Mouse (Mus musculus): ENCODE results near the gene Sgk2. TPM values are rescaled to one million over a fixed set of nuclear protein-coding genes. Genes with fewer than 3 reads are reported as not detected.

Sgk2 gene
- polyA plus RNA-seq, 1 experiment from 2014 or later = 5.8 TPM

DNA sequence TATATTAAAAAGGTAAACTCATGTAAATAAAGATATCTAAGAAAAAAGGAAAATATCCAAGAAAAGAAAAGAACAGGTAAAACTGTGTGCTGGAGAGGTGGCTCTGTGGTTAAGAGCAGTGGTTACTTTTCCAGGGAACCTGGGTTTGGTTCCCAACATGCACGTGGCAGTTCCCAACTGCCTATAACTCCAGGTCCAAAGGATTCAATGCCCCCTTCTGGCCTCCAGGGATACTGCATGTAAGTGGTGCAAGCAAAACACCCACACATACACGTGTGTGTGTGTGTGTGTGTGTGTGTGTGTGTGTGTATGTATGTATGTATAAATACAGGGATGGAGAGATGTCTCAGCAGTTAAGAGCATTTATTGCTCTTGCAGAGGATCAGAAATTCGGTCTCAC lies 12.6 kb downstream of the Sgk2 start:
- no peak for ATAC-seq (ENCODE audit: low read depth)
- 15% methylated on average over 3 of the region's 3 CpGs for WGBS (ENCODE audit: insufficient replicate concordance)
- H3K4me3 ChIP-seq (ENCODE audit: low read depth, low read length) = no peak overlapping the region
- H3K4me2 ChIP-seq (ENCODE audit: low read depth, low read length) = no peak overlapping the region
- H3K4me1 ChIP-seq (ENCODE audit: control insufficient read depth, low read depth, low read length) = no peaks in the 10 kb centered on the region
- H3K9me3 ChIP-seq (replicated peaks; ENCODE audit: control insufficient read depth, low read length) = no peaks in the 10 kb centered on the region
- no peaks in the 10 kb centered on the region for H3K27me3 ChIP-seq (ENCODE audit: control insufficient read depth, insufficient read depth, low read depth, low read length)
- H3K27ac ChIP-seq (ENCODE audit: low read length) = no peak overlapping the region
- H3K9ac ChIP-seq (ENCODE audit: low read depth, low read length) = no peak overlapping the region
- no peaks in the 10 kb centered on the region for H3K36me3 ChIP-seq (ENCODE audit: control insufficient read depth, insufficient read depth)

GRCm38 (mm10) chr2:163001071-163001470 lies 13.9 kb downstream of the Sgk2 start:
- no peak for ATAC-seq (ENCODE audit: low read depth)
- no peaks in the 10 kb centered on the region for H3K4me1 ChIP-seq (ENCODE audit: control insufficient read depth, low read depth, low read length)
- no peak overlapping the region for H3K9ac ChIP-seq (ENCODE audit: low read depth, low read length)
- no peak overlapping the region for H3K4me3 ChIP-seq (ENCODE audit: low read depth, low read length)
- no peaks in the 10 kb centered on the region for H3K27me3 ChIP-seq (ENCODE audit: control insufficient read depth, insufficient read depth, low read depth, low read length)
- no peak overlapping the region for H3K4me2 ChIP-seq (ENCODE audit: low read depth, low read length)
- 72% methylated on average over 1 of the region's 1 CpGs for WGBS (ENCODE audit: insufficient replicate concordance)
- no peaks in the 10 kb centered on the region for H3K9me3 ChIP-seq (replicated peaks; ENCODE audit: control insufficient read depth, low read length)
- H3K27ac ChIP-seq (ENCODE audit: low read length) = no peak overlapping the region
- no peaks in the 10 kb centered on the region for H3K36me3 ChIP-seq (ENCODE audit: control insufficient read depth, insufficient read depth)

GRCm38 (mm10) chr2:163007299-163007698 lies 20.2 kb downstream of the Sgk2 start:
- H3K27me3 ChIP-seq (ENCODE audit: control insufficient read depth, insufficient read depth, low read depth, low read length) = no peaks in the 10 kb centered on the region
- H3K9me3 ChIP-seq (replicated peaks; ENCODE audit: control insufficient read depth, low read length) = no peaks in the 10 kb centered on the region
- ATAC-seq (ENCODE audit: low read depth) = no peak
- H3K4me1 ChIP-seq (ENCODE audit: control insufficient read depth, low read depth, low read length) = no peaks in the 10 kb centered on the region
- H3K9ac ChIP-seq (ENCODE audit: low read depth, low read length) = no peak overlapping the region
- no peaks in the 10 kb centered on the region for H3K36me3 ChIP-seq (ENCODE audit: control insufficient read depth, insufficient read depth)
- H3K4me3 ChIP-seq (ENCODE audit: low read depth, low read length) = no peak overlapping the region
- WGBS (ENCODE audit: insufficient replicate concordance) = 51% methylated on average over 4 of the region's 4 CpGs
- no peak overlapping the region for H3K4me2 ChIP-seq (ENCODE audit: low read depth, low read length)
- H3K27ac ChIP-seq (ENCODE audit: low read length) = no peak overlapping the region

- Histone ChIP-seq H3K9me3 (replicated peaks; ENCODE audit: control insufficient read depth, low read length) (no peaks in the 10 kb centered on the region), H3K27ac (ENCODE audit: low read length) (peak within 1 kb of the TSS; percentile 59), H3K27me3 (ENCODE audit: control insufficient read depth, insufficient read depth, low read depth, low read length) (no peaks in the 10 kb centered on the region), H3K9ac (ENCODE audit: low read depth, low read length) (peak within 1 kb of the TSS; percentile 89), H3K4me3 (ENCODE audit: low read depth, low read length) (peak within 1 kb of the TSS; percentile 99), H3K36me3 (ENCODE audit: control insufficient read depth, insufficient read depth) (no peaks in the 10 kb centered on the region), H3K4me1 (ENCODE audit: control insufficient read depth, low read depth, low read length) (peaks cover 10% of the 10 kb centered on the region), H3K4me2 (ENCODE audit: low read depth, low read length) (peak within 1 kb of the TSS; percentile 74)
- WGBS (ENCODE audit: insufficient replicate concordance) = under 1% methylated on average over 57 of the region's 57 CpGs
- ATAC-seq (ENCODE audit: low read depth) = peak; percentile 98
Measured at GRCm38 (mm10) chr2:163016916-163017743, 30.0 kb downstream of the Sgk2 start, which contains the start of gene Ift52. Ift52 (plus strand) TSS chr2:163017354.

DNA sequence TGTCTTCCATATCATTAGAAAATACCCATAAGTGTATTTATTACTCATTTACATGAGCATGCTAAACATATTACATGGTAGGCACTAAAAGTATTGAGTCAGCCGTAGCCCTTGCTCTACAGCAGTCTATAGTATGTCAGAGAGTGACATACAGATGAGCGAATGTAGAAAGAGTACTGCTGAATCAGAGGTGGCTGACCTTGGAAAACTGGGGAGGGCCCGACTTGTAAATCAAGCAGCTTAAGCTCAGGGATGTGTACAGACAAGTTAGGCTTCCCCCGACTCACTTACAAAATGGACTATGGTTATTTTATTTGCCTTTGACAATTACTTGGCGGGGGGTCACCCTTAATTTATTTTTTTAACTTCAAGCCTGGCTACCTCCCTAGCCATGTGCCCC lies 44.2 kb downstream of the Sgk2 start:
- no peak overlapping the region for H3K9ac ChIP-seq (ENCODE audit: low read depth, low read length)
- H3K9me3 ChIP-seq (replicated peaks; ENCODE audit: control insufficient read depth, low read length) = no peaks in the 10 kb centered on the region
- no peak overlapping the region for H3K4me2 ChIP-seq (ENCODE audit: low read depth, low read length)
- H3K4me3 ChIP-seq (ENCODE audit: low read depth, low read length) = no peak overlapping the region
- ATAC-seq (ENCODE audit: low read depth) = no peak
- no peaks in the 10 kb centered on the region for H3K4me1 ChIP-seq (ENCODE audit: control insufficient read depth, low read depth, low read length)
- peaks cover 23% of the 10 kb centered on the region for H3K36me3 ChIP-seq (ENCODE audit: control insufficient read depth, insufficient read depth)
- no peaks in the 10 kb centered on the region for H3K27me3 ChIP-seq (ENCODE audit: control insufficient read depth, insufficient read depth, low read depth, low read length)
- 79% methylated on average over 5 of the region's 5 CpGs for WGBS (ENCODE audit: insufficient replicate concordance)
- H3K27ac ChIP-seq (ENCODE audit: low read length) = no peak overlapping the region

GRCm38 (mm10) chr2:163031757-163032156 lies 44.6 kb downstream of the Sgk2 start:
- ATAC-seq (ENCODE audit: low read depth) = no peak
- no peaks in the 10 kb centered on the region for H3K27me3 ChIP-seq (ENCODE audit: control insufficient read depth, insufficient read depth, low read depth, low read length)
- no peak overlapping the region for H3K9ac ChIP-seq (ENCODE audit: low read depth, low read length)
- H3K4me2 ChIP-seq (ENCODE audit: low read depth, low read length) = no peak overlapping the region
- no peak overlapping the region for H3K27ac ChIP-seq (ENCODE audit: low read length)
- no peaks in the 10 kb centered on the region for H3K9me3 ChIP-seq (replicated peaks; ENCODE audit: control insufficient read depth, low read length)
- H3K4me3 ChIP-seq (ENCODE audit: low read depth, low read length) = no peak overlapping the region
- H3K36me3 ChIP-seq (ENCODE audit: control insufficient read depth, insufficient read depth) = peaks cover 23% of the 10 kb centered on the region
- WGBS (ENCODE audit: insufficient replicate concordance) = 54% methylated on average over 2 of the region's 2 CpGs
- no peaks in the 10 kb centered on the region for H3K4me1 ChIP-seq (ENCODE audit: control insufficient read depth, low read depth, low read length)

GRCm38 (mm10) chr2:163032622-163033021 lies 45.5 kb downstream of the Sgk2 start:
- Histone ChIP-seq H3K27me3 (ENCODE audit: control insufficient read depth, insufficient read depth, low read depth, low read length) (no peaks in the 10 kb centered on the region), H3K9me3 (replicated peaks; ENCODE audit: control insufficient read depth, low read length) (no peaks in the 10 kb centered on the region), H3K36me3 (ENCODE audit: control insufficient read depth, insufficient read depth) (peaks cover 24% of the 10 kb centered on the region), H3K4me2 (ENCODE audit: low read depth, low read length) (no peak overlapping the region), H3K27ac (ENCODE audit: low read length) (no peak overlapping the region), H3K9ac (ENCODE audit: low read depth, low read length) (no peak overlapping the region), H3K4me1 (ENCODE audit: control insufficient read depth, low read depth, low read length) (no peaks in the 10 kb centered on the region), H3K4me3 (ENCODE audit: low read depth, low read length) (no peak overlapping the region)
- no peak for ATAC-seq (ENCODE audit: low read depth)
- 35% methylated on average over 4 of the region's 4 CpGs for WGBS (ENCODE audit: insufficient replicate concordance)

GRCm38 (mm10) chr2:163039940-163040339 lies 52.8 kb downstream of the Sgk2 start:
- no peaks in the 10 kb centered on the region for H3K9me3 ChIP-seq (replicated peaks; ENCODE audit: control insufficient read depth, low read length)
- H3K4me1 ChIP-seq (ENCODE audit: control insufficient read depth, low read depth, low read length) = no peaks in the 10 kb centered on the region; the same call in 1 of the 2 replicates
- 47% methylated on average over 7 of the region's 7 CpGs for WGBS (ENCODE audit: insufficient replicate concordance)
- H3K27me3 ChIP-seq (ENCODE audit: control insufficient read depth, insufficient read depth, low read depth, low read length) = no peaks in the 10 kb centered on the region
- peaks cover 27% of the 10 kb centered on the region for H3K36me3 ChIP-seq (ENCODE audit: control insufficient read depth, insufficient read depth)
- ATAC-seq (ENCODE audit: low read depth) = no peak
- H3K27ac ChIP-seq (ENCODE audit: low read length) = no peak overlapping the region
- no peak overlapping the region for H3K9ac ChIP-seq (ENCODE audit: low read depth, low read length)
- H3K4me3 ChIP-seq (ENCODE audit: low read depth, low read length) = no peak overlapping the region
- no peak overlapping the region for H3K4me2 ChIP-seq (ENCODE audit: low read depth, low read length)

GRCm38 (mm10) chr2:163048125-163048524 lies 61.0 kb downstream of the Sgk2 start:
- no peaks in the 10 kb centered on the region for H3K4me1 ChIP-seq (ENCODE audit: control insufficient read depth, low read depth, low read length)
- H3K4me3 ChIP-seq (ENCODE audit: low read depth, low read length) = no peak overlapping the region
- no peaks in the 10 kb centered on the region for H3K9me3 ChIP-seq (replicated peaks; ENCODE audit: control insufficient read depth, low read length)
- H3K4me2 ChIP-seq (ENCODE audit: low read depth, low read length) = peak overlapping the region; percentile 45; the same call in 1 of the 2 replicates
- no peak overlapping the region for H3K27ac ChIP-seq (ENCODE audit: low read length)
- ATAC-seq (ENCODE audit: low read depth) = peak; percentile 71; the same call in 1 of the 2 replicates
- no peak overlapping the region for H3K9ac ChIP-seq (ENCODE audit: low read depth, low read length)
- peaks cover 20% of the 10 kb centered on the region for H3K36me3 ChIP-seq (ENCODE audit: control insufficient read depth, insufficient read depth)
- no peaks in the 10 kb centered on the region for H3K27me3 ChIP-seq (ENCODE audit: control insufficient read depth, insufficient read depth, low read depth, low read length)
- 6% methylated on average over 10 of the region's 10 CpGs for WGBS (ENCODE audit: insufficient replicate concordance)
